Mouse (Mus musculus) heart, embryonic 10.5 days (tissue): ENCODE data around the gene Chst8. TPM values are rescaled to one million over a fixed set of nuclear protein-coding genes. Genes with fewer than 3 reads are reported as not detected.
A peak's percentile ranks its signal among the peaks of the same experiment; 100 is the strongest.

Experiments used
- DNase-seq: peaks from one replicate; pipeline ENCODE4 v3.0.0-alpha.2; 2017; ENCODE audit warnings: low spot score
- H3K27ac ChIP-seq: fragments of 300-500 bp; sonication (generic); 2 replicates; pipeline ENCODE4 v1.5.1; 2016; ENCODE audit warnings: mild to moderate bottlenecking
- H3K27me3 ChIP-seq: fragments of 300-500 bp; sonication (generic); 2 replicates; pipeline ENCODE4 v1.6.1; 2016; ENCODE audit warnings: mild to moderate bottlenecking; ENCODE audit not compliant: poor library complexity, insufficient read depth, severe bottlenecking
- H3K36me3 ChIP-seq: fragments of 300-500 bp; sonication (generic); 2 replicates; pipeline ENCODE4 v1.6.1; 2016; ENCODE audit warnings: mild to moderate bottlenecking, moderate library complexity
- H3K4me1 ChIP-seq: fragments of 300-500 bp; sonication (generic); 2 replicates; pipeline ENCODE4 v1.6.1; 2016; ENCODE audit warnings: mild to moderate bottlenecking
- H3K4me3 ChIP-seq: fragments of 300-500 bp; sonication (generic); 2 replicates; pipeline ENCODE4 v1.5.1; 2016; ENCODE audit warnings: mild to moderate bottlenecking, moderate library complexity
- H3K9me3 ChIP-seq: fragments of 300-500 bp; sonication (generic); 2 replicates; pipeline ENCODE4 v1.6.1; 2016; ENCODE audit warnings: mild to moderate bottlenecking, moderate library complexity
- WGBS: fragments of 180-500 bp; shearing (Covaris S2); methylation state at CpG from one replicate; pipeline ENCODE4 v1.1.7; 2016; 5-methylcytosine and 5-hydroxymethylcytosine counted together
- polyA plus RNA-seq: library from polyadenylated mRNA; unstranded; fragments of >200 nt; fragmentation: Nextera tagmentation; extraction: Ambion mirVana; gene quantifications from 2 replicates; pipeline ENCODE4 v1.2.1, GENCODE M21; 2016

Chst8 gene
- polyA plus RNA-seq, 1 experiment from 2014 or later = 2.1 TPM

DNA sequence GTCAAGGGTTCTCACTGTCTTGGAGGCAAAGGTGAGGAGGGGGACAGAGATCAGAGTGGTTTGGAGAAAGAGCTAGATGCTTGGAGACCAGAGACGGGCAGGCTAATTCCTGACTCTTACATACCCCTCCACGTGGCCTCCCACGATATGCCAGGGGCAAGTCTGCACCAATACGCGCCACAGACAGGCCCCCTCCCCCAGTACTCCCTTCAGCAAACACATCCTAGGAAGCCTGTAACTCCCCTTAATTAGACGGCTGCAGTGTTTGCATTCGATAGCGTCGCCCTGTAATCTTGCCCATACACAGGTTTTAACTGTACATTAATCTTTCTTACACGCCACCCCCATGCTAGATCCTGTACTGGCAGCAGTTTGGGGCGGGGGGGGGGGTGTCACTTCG is 14.5 kb downstream of the Chst8 start:
- WGBS = 4% methylated on average over 12 of the region's 12 CpGs
- H3K4me1 ChIP-seq = peaks cover 26% of the 10 kb centered on the region
- DNase-seq = no peak
- no peaks in the 10 kb centered on the region for H3K9me3 ChIP-seq
- H3K27ac ChIP-seq = 0 out of 2 replicates have a peak overlapping the region, but pooled peaks have one; percentile 25
- H3K27me3 ChIP-seq = peaks cover 16% of the 10 kb centered on the region
- no peaks in the 10 kb centered on the region for H3K36me3 ChIP-seq
- H3K4me3 ChIP-seq = peak overlapping the region; percentile 32

- Histone ChIP-seq H3K27me3 (no peaks in the 10 kb centered on the region), H3K36me3 (no peaks in the 10 kb centered on the region), H3K9me3 (no peaks in the 10 kb centered on the region), H3K27ac (no peak overlapping the region), H3K4me1 (no peaks in the 10 kb centered on the region), H3K4me3 (no peak overlapping the region)
- 74% methylated on average over 7 of the region's 7 CpGs for WGBS
- DNase-seq = no peak
These were observed 22.1 kb downstream of the Chst8 start for GRCm38 (mm10) chr7:34790459-34790858.

DNA sequence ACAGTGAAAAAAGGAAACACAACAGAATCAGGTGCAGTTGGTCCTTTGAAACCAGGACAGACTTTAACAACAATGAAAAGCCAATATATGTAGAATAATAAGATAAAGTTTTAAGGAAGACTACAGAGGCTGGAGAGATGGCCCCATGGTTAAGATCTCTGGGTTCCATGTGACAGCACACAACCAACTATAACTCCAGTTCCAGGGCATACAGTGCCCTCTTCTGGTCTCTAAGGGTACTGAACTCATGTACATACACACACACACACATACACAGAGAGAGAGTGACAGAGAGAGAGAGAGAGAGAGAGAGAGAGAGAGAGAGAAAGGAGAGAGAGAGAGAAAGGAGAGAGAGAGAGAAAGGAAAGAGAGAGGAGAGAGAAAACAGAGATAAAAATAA is 25.3 kb downstream of the Chst8 start:
- no peaks in the 10 kb centered on the region for H3K36me3 ChIP-seq
- H3K9me3 ChIP-seq = no peaks in the 10 kb centered on the region
- DNase-seq = no peak
- no peaks in the 10 kb centered on the region for H3K27me3 ChIP-seq
- H3K27ac ChIP-seq = no peak overlapping the region
- H3K4me3 ChIP-seq = no peak overlapping the region
- H3K4me1 ChIP-seq = peaks cover 9% of the 10 kb centered on the region; the same call in 1 of the 2 replicates

DNA sequence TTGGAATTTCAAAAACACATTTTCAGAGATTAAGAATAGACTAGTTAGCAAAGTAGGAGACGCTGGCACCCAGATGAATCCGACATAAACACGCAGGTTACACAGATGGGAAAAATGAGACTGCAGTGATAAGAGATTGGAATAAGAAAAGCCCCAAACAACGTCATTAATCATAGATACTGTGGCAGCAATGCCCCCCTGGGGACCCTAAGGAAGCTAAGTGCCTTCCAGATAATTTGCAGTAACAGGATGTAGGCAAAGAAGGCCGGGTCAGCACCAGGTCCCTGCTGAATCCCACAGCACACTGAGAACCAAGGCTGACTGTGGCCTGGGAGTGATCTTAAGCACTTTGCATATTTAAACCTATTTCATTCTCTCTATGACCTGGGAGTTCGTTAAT is 27.5 kb downstream of the Chst8 start:
- Histone ChIP-seq H3K4me1 (peaks cover 9% of the 10 kb centered on the region; the same call in 1 of the 2 replicates), H3K4me3 (no peak overlapping the region), H3K36me3 (no peaks in the 10 kb centered on the region), H3K27me3 (no peaks in the 10 kb centered on the region), H3K9me3 (no peaks in the 10 kb centered on the region), H3K27ac (no peak overlapping the region; the same call in 1 of the 2 replicates)
- DNase-seq = no peak
- 48% methylated on average over 6 of the region's 6 CpGs for WGBS

- 50% methylated on average over 9 of the region's 9 CpGs for WGBS
These were observed 28.0 kb downstream of the Chst8 start for GRCm38 (mm10) chr7:34784469-34784868.

GRCm38 (mm10) chr7:34781988-34782387 is 30.5 kb downstream of the Chst8 start:
- Histone ChIP-seq H3K4me1 (peaks cover 9% of the 10 kb centered on the region; the same call in 1 of the 2 replicates), H3K36me3 (no peaks in the 10 kb centered on the region), H3K9me3 (no peaks in the 10 kb centered on the region), H3K4me3 (no peak overlapping the region), H3K27ac (no peak overlapping the region), H3K27me3 (peaks cover 10% of the 10 kb centered on the region; the same call in 1 of the 2 replicates)
- no peak for DNase-seq

More at GRCm38 (mm10) chr7:34784469-34784868, 28.0 kb downstream of the Chst8 start:
- H3K27ac ChIP-seq = no peak overlapping the region
- H3K9me3 ChIP-seq = no peaks in the 10 kb centered on the region
- H3K27me3 ChIP-seq = no peaks in the 10 kb centered on the region
- H3K4me1 ChIP-seq = peaks cover 9% of the 10 kb centered on the region; the same call in 1 of the 2 replicates
- no peak for DNase-seq
- no peak overlapping the region for H3K4me3 ChIP-seq
- H3K36me3 ChIP-seq = no peaks in the 10 kb centered on the region

- no peak for DNase-seq
- Histone ChIP-seq H3K4me3 (no peak overlapping the region), H3K36me3 (no peaks in the 10 kb centered on the region), H3K9me3 (no peaks in the 10 kb centered on the region), H3K27me3 (peaks cover 10% of the 10 kb centered on the region; the same call in 1 of the 2 replicates), H3K27ac (no peak overlapping the region), H3K4me1 (peaks cover 9% of the 10 kb centered on the region; the same call in 1 of the 2 replicates)
- WGBS = 79% methylated on average over 2 of the region's 2 CpGs
These were observed 31.3 kb downstream of the Chst8 start for GRCm38 (mm10) chr7:34781217-34781616.

DNA sequence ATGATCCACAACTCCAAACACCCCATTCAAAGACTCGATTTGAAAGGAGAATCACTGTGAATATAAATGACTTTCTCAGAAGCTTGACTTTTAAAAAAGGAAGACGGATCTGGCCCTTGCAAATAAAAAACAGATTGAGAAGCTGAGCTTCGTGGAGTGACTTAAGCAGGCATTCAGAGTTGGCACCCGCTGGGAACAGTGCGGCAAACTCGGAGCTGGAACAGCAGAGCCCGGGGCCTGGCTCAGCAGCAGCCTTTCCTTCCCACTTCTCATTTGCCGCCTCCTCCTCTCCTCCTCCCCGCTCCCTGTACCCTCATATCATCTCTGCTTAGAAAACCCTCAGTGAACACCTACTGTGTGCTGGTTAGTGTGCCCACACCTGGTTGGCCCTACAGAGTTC is 34.1 kb downstream of the Chst8 start:
- no peak overlapping the region for H3K4me3 ChIP-seq
- no peaks in the 10 kb centered on the region for H3K36me3 ChIP-seq
- WGBS = 36% methylated on average over 9 of the region's 9 CpGs
- no peak overlapping the region for H3K27ac ChIP-seq
- no peaks in the 10 kb centered on the region for H3K9me3 ChIP-seq
- DNase-seq = no peak
- H3K4me1 ChIP-seq = peaks cover 17% of the 10 kb centered on the region
- peaks cover 10% of the 10 kb centered on the region; the same call in 1 of the 2 replicates for H3K27me3 ChIP-seq

DNA sequence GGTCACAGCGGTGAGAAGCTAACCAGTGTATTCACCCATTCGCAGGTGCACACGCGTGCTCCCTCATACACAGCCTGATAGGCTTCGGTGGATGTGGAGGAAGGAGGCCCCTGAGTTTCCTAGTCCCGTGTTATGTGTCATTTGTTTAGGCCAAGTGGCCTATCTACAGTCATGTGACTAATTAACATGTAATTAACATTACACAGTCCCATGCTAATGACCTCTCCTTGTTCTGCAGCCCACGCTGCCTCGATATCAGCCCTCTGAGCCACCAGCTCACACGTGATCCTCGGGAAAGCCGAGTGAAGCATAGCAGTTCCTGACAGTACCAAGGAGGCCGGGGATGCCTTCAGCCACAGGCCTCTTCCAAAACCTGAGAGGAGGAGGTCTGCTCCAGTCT is 36.9 kb downstream of the Chst8 start:
- DNase-seq = no peak
- Histone ChIP-seq H3K4me3 (no peak overlapping the region), H3K27me3 (peaks cover 10% of the 10 kb centered on the region; the same call in 1 of the 2 replicates), H3K4me1 (peaks cover 16% of the 10 kb centered on the region), H3K9me3 (no peaks in the 10 kb centered on the region), H3K36me3 (no peaks in the 10 kb centered on the region), H3K27ac (no peak overlapping the region)
- WGBS = 79% methylated on average over 12 of the region's 12 CpGs

DNA sequence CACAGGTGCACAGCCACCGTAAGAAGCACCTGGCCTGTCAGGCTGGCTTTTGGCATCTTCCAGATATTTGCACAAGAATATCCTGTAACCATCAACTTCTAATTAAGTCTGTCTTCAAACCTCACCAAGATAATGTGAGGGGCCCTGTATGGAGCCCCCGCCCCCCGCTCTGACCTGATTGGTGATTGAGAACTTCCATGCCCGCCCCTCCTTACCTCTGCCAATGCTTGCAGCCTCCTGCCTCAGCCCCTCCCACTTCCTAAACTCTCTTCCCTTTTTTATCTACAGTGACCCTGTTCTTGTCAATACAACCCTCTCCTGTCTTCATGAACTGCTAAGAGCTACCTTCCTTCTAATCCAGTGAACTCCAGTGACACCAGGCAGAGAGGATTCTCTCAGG is 37.6 kb downstream of the Chst8 start:
- H3K4me1 ChIP-seq = peaks cover 16% of the 10 kb centered on the region
- 70% methylated on average over 4 of the region's 4 CpGs for WGBS

GRCm38 (mm10) chr7:34774020-34774419 is 38.5 kb downstream of the Chst8 start:
- H3K4me1 ChIP-seq = peaks cover 16% of the 10 kb centered on the region
- no peak for DNase-seq
- H3K27ac ChIP-seq = no peak overlapping the region
- H3K27me3 ChIP-seq = peaks cover 10% of the 10 kb centered on the region; the same call in 1 of the 2 replicates
- H3K9me3 ChIP-seq = no peaks in the 10 kb centered on the region
- 23% methylated on average over 13 of the region's 13 CpGs for WGBS
- no peaks in the 10 kb centered on the region for H3K36me3 ChIP-seq
- 0 out of 2 replicates have a peak overlapping the region, but pooled peaks have one; percentile 12 for H3K4me3 ChIP-seq

More for the DNA sequence above, 37.6 kb downstream of the Chst8 start:
- no peaks in the 10 kb centered on the region for H3K36me3 ChIP-seq
- H3K27ac ChIP-seq = no peak overlapping the region
- H3K9me3 ChIP-seq = no peaks in the 10 kb centered on the region
- no peak for DNase-seq
- H3K27me3 ChIP-seq = peaks cover 10% of the 10 kb centered on the region; the same call in 1 of the 2 replicates
- no peak overlapping the region for H3K4me3 ChIP-seq

- H3K9me3 ChIP-seq = no peaks in the 10 kb centered on the region
- no peak overlapping the region for H3K27ac ChIP-seq
- H3K4me3 ChIP-seq = no peak overlapping the region
- no peak for DNase-seq
- WGBS = 77% methylated on average over 5 of the region's 5 CpGs
- H3K36me3 ChIP-seq = no peaks in the 10 kb centered on the region
- H3K27me3 ChIP-seq = peaks cover 10% of the 10 kb centered on the region; the same call in 1 of the 2 replicates
- H3K4me1 ChIP-seq = peaks cover 16% of the 10 kb centered on the region
These were observed 39.2 kb downstream of the Chst8 start for GRCm38 (mm10) chr7:34773309-34773708.

DNA sequence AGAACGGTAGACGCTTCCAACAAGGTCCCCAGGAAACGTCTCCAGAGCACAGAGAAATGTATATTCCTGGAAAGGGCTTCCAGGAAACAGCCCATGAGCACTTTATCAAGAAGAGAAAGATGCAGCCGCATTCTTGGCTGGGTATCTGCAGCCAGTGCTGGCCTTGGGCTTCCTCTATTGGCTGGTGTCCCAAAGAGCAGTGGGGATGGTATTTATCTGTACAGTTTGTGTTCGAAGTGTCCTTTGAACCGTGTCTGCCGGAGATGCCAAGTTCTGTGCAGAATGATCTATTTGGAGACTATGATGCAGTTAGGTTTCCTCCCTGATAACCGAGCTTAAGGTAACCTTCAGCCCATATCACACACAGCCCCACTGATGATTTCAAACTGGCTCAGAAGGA is 43.0 kb downstream of the Chst8 start:
- Histone ChIP-seq H3K4me1 (peaks cover 6% of the 10 kb centered on the region), H3K9me3 (no peaks in the 10 kb centered on the region), H3K27ac (no peak overlapping the region), H3K4me3 (no peak overlapping the region), H3K36me3 (no peaks in the 10 kb centered on the region), H3K27me3 (no peaks in the 10 kb centered on the region)
- no peak for DNase-seq
- 57% methylated on average over 8 of the region's 8 CpGs for WGBS
